Mouse (Mus musculus) c-Kit-positive CD71-positive TER-119-negative erythroid progenitor cells, embryonic 14.5 days (primary cell): ENCODE data around the gene Ccdc60.
"Not testable (repeated sequence)": the region's sequence is repeated elsewhere in the genome, so short reads cannot be mapped to it uniquely, and the experiment has no call there.

Experiments
- DNase-seq: peaks from one replicate; pipeline ENCODE4 v3.0.0-alpha.2; 2013; ENCODE audit warnings: low read depth

The Ccdc60 gene

GRCm38 (mm10) chr5:116192693-116193092 is 96.1 kb downstream of the Ccdc60 start:
- no peak for DNase-seq

- no peak for DNase-seq
These were observed 97.2 kb downstream of the Ccdc60 start for GRCm38 (mm10) chr5:116191596-116191995.

GRCm38 (mm10) chr5:116189818-116190217 is 99.0 kb downstream of the Ccdc60 start:
- DNase-seq, result no peak

GRCm38 (mm10) chr5:116180594-116180993 is 108.2 kb downstream of the Ccdc60 start:
- no peak for DNase-seq

- no peak for DNase-seq
These were observed 117.1 kb downstream of the Ccdc60 start for GRCm38 (mm10) chr5:116171721-116172120.

- no peak for DNase-seq
These were observed 121.8 kb downstream of the Ccdc60 start for GRCm38 (mm10) chr5:116166965-116167364.

DNA sequence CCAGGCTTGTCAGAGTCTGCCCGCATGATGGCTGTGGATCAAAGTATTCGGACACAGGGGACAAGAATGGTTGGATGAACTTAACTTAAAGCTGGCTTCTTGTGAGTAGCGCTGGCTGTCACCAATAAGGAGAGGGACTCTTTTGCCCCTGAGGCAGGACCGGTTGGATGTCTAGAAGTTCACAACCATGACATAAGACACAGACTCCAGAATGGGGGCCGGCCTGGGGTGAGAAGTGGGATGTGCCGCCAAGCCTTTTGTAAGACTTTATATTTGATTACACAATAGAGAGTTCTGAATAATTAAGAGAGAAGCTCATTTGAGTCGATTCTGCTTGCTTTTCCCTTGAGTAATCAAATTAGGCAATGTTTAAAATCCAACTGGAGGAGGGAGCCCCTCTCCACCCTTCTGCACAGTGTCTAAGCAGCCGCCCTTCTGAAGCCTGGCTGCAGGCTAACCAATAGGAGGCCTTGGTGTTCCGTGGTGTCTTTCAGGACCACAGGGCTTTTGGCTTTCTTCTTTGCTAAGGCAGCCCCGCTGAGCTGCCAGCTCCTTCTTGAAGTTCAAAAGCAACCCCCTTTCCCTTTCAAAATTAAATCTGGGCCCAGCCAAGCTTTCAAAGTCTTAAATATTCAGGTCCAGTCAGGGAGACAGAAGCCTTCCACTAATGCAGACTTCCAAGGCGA is 123.4 kb downstream of the Ccdc60 start:
- no peak for DNase-seq

GRCm38 (mm10) chr5:116154811-116155210 is 134.0 kb downstream of the Ccdc60 start:
- DNase-seq, result no peak

DNA sequence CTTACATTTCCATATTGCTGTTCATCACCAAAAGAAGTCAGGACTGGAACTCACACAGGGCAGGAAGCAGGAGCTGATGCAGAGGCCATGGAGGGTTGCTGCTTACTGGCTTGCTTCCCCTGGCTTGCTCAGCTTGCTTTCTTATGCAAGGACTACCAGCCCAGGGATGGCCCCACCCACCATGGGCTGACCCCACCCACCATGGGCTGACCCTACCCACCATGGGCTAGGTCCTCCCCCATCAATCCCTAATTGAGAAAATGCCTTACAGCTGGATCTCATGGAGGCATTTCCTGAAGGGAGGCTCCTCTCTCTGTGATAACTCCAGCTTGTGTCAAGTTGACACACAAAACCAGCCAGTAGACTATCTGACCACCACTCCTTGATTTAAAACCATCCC is 142.3 kb downstream of the Ccdc60 start:
- not testable (repeated sequence) for DNase-seq

DNA sequence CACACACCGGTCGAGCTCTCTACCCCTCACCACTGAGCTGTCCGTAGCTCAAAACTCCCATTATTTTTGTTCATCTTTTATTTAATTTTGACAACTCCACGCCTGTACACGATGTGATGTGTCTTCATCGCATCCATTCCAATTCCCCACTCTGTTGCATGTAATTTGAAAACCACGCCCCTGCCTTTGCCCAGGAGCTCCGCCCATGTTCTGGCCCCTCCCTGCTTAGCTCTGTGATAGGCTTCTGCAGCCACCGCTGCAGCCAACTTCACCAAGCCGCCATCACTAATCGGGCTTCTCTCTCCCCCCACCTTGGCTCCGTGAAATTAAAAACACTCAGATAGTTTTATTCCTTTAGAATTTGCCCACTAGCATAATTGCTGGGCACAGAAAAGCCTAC is 144.1 kb downstream of the Ccdc60 start:
- no peak for DNase-seq

GRCm38 (mm10) chr5:116140682-116141081 is 148.1 kb downstream of the Ccdc60 start:
- no peak for DNase-seq

DNA sequence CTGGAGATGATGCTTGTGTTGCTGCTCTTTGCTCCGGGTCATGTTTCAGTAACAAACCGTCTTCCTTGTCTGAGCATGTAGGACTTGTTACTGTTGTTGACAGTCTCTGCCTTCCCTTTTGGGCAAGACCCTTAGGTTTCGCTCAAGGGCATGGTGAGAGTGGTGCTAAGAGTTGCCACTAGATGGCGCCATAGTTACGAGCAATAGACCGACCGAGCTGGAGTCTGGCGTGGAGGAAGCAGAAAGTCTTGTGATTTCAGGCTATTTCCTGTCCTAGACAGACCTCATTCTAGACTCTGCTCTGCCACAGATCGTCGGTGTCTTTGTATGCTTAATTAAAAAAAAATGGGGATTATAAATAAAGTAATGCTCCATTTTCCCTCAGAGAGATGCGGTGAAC is 165.4 kb downstream of the Ccdc60 start:
- DNase-seq, result peak; percentile 35

DNA sequence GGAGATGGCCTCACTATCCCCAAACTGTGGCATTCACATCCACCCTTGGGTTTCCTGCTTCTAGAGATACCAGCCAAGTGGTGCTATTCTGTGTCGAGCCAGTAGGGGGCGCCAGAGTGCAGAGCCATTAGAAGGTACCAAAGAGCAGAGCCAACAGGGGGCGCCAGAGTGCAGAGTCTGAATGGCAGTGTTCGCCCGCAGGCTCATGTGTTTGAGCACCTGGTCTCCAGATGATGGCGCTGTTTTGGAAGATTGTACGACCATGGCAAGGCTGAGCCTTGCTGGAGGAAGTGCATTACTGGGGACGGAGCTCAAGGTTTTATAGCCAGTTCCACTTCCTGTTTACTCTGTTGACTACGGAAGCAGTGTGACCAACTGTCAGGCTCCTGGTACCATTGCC is 172.2 kb downstream of the Ccdc60 start:
- peak; percentile 52 for DNase-seq

DNA sequence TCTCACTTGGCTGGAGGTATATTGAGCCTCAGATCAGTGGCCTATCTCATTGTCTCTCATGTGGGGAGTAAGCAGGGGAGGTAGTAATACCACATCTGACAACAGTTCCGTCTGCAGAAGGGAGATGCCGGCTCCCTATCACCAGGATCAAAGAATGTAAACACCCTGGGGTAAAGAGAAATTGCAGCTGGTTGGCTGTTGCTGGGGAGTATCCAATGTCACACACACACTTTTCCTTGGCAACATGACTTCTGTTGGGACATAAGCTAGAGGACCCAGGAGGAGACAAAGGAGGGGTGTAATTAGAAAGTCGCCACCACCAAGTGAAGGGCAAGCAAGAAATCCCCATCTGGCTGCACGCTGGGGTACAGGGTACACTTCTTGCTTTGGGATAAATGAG is 172.7 kb downstream of the Ccdc60 start:
- DNase-seq, result no peak

GRCm38 (mm10) chr5:116115071-116115834 is 173.5 kb downstream of the Ccdc60 start:
- DNase-seq, result no peak

GRCm38 (mm10) chr5:116108651-116109050 is 180.1 kb downstream of the Ccdc60 start:
- no peak for DNase-seq

DNA sequence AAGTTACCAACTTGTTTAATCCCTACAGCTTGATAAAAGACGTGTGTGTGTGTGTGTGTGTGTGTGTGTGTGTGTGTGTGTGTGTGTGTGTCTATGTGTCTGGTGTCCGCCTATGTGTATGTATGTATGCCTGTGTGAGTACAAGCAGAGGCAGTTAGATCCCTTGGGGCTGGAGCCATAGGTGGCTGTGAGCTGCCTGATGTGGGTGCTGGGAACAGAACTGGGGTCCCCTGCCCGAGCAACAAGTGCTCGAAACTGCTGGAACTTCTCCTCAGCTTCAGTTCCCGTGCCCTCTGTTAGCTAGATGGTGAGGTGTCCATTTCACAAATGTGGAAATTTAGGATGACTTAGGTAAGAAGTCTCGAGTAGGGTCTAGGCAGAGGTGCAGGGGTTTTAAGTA is 204.6 kb downstream of the Ccdc60 start:
- DNase-seq, result no peak

- no peak for DNase-seq
These were observed 205.7 kb downstream of the Ccdc60 start, which contains the start of gene Tmem233 for GRCm38 (mm10) chr5:116083081-116083480. Gene Tmem233, minus strand, starts transcription at chr5:116083244.

- DNase-seq, result no peak
These were observed 206.4 kb downstream of the Ccdc60 start for GRCm38 (mm10) chr5:116082241-116082900.

- no peak for DNase-seq
These were observed 207.2 kb downstream of the Ccdc60 start for GRCm38 (mm10) chr5:116081616-116082015.

DNA sequence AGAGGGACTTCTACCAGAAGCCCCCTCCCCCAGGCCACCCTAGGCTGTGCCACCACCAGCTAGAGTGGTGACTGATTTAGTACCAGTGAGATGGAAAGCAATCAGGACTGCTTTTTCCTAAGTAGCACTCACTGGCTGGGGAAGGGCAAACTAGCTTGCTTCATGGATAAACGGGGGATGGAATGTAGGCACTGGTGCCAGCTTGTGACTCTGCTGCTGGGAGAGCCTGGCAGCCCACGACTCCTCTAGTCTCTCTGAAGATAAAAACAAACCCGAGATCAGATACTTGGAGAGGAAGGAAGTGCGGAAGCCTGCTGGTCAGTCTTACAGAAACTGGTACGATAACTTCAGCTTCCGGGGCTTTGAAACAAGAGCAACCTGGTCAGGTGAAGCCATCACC is 208.0 kb downstream of the Ccdc60 start:
- DNase-seq, result no peak
